Mouse (Mus musculus): ENCODE data around the gene Mapk1ip1l.

The Mapk1ip1l gene

GRCm38 (mm10) chr14:47364742-47365449 lies 66.8 kb downstream of the Mapk1ip1l start:
- DNase-seq: peak; percentile 20 to 26

GRCm38 (mm10) chr14:47366881-47367321 lies 68.8 kb downstream of the Mapk1ip1l start:
- no peak for DNase-seq

- DNase-seq: no peak
These were observed 69.4 kb downstream of the Mapk1ip1l start, which contains the start of gene Lgals3 for GRCm38 (mm10) chr14:47367461-47367860. Gene Lgals3, plus strand, starts transcription at chr14:47367751.

- no peak for DNase-seq
These were observed 71.7 kb downstream of the Mapk1ip1l start for GRCm38 (mm10) chr14:47369741-47370140.

- DNase-seq: no peak
These were observed 72.7 kb downstream of the Mapk1ip1l start for GRCm38 (mm10) chr14:47370790-47371189.

GRCm38 (mm10) chr14:47371689-47372088 lies 73.6 kb downstream of the Mapk1ip1l start:
- DNase-seq: no peak

Measured in B cell, adult 2 months (primary cell).